Mouse (Mus musculus): Measurements from ENCODE around the gene Vps13d.

The Vps13d gene

DNA sequence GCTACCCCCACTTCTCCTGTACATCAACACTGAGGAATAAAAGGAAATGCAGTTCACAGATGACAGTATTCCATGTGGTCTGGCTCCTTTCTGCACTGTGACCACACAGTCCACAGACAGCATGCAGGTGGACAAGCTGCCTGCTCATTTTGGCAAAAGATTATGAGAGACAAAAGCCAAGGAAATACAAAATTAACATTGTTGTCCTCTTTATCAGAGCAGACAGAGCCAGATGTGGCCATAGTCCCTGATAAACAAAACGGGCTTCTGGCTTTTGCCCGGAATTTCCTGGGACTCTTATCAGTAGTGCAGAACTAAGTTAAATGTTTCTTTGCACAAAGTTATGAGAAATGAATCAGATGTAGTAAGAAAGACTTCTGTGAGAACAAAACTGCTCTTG, 161.4 kb downstream of the Vps13d start:
- DNase-seq = no peak

DNA sequence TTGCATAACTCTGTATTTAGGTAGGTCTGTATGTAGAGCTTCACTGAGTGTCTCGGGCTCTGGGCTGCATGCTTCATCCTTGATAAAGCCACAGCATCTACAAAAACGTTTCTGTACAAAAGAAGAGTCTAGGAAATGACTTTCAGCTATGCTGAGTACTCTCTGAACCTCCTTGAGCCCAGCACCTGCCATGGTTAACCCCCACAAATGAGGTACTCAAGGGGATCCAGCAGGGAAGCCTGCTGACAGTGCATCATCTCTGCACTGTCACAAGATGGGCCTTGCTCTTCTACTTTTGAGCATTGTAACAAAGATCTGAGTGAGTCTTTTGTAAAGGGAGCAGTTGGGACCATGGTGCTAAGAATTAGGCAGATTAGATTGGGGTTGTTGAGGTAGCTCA, 162.2 kb downstream of the Vps13d start:
- DNase-seq = no peak

- no peak for DNase-seq
Observed at GRCm38 (mm10) chr4:145031510-145031909, 163.3 kb downstream of the Vps13d start.

DNA sequence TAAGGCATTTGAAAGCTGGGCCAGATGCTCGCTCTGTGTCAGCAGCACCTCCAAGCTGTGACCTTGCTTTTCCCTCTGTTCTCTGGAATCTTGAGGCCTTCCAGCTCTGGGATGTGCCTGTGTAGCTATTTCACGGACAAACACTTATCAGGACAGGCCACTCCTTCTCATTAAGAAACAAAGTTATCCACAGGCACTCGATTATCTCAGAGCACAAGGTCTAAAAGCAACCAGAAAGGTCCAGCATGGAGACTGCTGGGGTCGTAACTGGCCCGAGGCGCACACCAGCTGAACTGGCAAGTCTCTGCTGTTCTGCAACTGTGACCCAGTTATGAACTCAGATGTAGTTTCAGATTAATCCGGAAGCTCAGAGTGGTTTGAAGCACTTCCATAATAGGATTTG, 168.4 kb downstream of the Vps13d start:
- no peak for DNase-seq

- DNase-seq = peak; percentile 79 to 83
Observed at GRCm38 (mm10) chr4:145025409-145025762, 169.4 kb downstream of the Vps13d start.

DNA sequence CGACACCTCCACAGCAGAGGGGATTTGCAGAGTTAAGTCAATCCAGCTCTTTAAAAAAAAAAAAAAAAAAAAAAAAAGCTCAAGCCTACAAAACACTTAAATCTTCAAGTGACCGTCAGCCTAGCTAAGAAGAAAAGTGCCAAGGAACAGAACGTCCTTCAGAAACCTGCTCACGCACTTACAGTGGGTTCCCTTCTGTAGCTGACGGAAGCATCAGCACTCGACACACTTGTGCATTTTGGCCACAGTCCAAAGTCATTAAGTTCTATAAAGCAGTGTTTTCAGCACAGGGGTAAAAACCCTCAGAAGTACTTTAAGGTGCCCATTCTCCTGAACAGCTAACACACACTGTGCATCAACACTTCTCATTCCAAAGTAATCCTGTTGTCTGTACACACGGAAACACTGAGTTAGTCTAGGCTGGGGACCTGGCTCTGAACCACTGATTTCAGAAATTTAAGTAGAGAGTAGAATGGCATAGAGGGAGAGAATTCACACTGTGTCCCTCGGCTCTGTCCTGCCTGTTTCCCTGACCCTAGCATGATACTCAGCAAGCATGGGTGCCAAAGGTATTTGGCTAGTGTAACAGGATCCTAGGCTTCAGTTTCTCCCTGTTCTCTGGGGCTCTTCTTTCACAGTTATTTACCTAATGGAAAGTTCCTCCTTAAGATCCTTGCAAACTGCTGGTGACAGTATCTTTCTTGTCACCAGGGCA, 170.0 kb downstream of the Vps13d start:
- DNase-seq = peak; percentile 11 to 25

- DNase-seq = peak in 1 of 2 experiments; percentile 39
Observed at GRCm38 (mm10) chr4:145023911-145024310, 170.9 kb downstream of the Vps13d start.

DNA sequence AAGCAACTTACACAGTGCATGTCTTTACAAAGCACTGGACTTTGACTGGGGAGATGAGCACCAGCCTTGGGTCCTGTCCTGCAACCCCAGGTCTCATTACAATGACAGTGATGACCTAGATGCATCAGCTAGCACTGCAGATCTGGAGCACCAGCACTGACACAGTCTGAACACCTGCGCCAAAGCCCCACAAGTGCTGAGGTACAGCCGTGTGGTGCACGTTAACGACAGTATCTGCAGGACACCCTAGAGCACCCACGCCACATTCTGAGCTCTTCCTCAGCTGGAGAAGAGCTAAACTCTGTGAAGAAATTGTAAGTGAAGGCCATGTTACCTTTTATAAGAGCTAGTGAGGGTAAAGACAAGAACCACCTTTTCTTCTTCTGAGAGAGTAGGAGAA, 172.0 kb downstream of the Vps13d start:
- DNase-seq = no peak

- no peak for DNase-seq
Observed at GRCm38 (mm10) chr4:145022211-145022610, 172.6 kb downstream of the Vps13d start.

GRCm38 (mm10) chr4:145020383-145020782, 174.4 kb downstream of the Vps13d start:
- DNase-seq = no peak

- no peak for DNase-seq
Observed at GRCm38 (mm10) chr4:145019121-145019714, 175.6 kb downstream of the Vps13d start.

DNA sequence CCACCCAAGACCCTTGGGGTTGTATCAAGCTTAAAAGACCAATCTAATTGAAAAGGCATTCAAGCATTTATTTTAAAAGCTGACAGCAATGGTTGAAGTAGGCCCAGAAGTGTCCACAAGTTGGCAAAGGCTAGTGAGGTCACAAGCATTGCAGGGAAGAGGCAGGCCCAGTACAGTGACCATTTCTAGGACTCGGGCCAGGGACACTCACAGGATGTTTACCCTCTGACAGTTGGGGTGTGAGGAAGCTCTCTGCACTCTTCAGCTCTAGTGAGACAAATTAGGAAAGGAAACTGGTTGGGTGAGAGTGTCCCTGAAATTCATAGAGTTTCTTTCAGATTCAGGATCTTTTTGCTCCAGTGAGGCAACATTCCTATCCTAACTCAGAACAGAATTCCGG, 177.1 kb downstream of the Vps13d start:
- peak in 1 of 2 experiments; percentile 50 for DNase-seq

DNA sequence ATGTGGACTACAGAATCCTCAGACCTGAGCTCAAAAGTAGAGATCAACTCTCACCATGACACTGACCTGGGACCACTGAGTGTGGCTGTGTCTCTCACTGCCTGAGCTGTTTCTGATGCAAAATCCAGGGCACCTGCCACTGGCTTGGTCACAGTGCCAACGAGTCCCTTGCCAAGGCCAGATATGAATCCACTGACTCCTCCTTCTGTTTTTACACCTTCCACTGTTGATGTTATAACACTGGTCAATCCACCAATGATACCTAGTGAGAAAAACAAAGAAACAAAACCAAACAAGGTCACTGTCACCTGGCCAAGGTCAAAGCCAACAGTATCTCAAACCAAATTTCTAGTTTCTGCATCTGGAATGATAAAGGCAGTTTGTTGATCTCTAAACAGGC, 178.1 kb downstream of the Vps13d start:
- peak in 1 of 2 experiments; percentile 15 for DNase-seq

- no peak for DNase-seq
Observed at GRCm38 (mm10) chr4:145014632-145014960, 180.2 kb downstream of the Vps13d start.

- DNase-seq = no peak
Observed at GRCm38 (mm10) chr4:145013760-145014631, 180.8 kb downstream of the Vps13d start.

GRCm38 (mm10) chr4:145013187-145013586, 181.6 kb downstream of the Vps13d start:
- peak; percentile 47 to 66 for DNase-seq

DNA sequence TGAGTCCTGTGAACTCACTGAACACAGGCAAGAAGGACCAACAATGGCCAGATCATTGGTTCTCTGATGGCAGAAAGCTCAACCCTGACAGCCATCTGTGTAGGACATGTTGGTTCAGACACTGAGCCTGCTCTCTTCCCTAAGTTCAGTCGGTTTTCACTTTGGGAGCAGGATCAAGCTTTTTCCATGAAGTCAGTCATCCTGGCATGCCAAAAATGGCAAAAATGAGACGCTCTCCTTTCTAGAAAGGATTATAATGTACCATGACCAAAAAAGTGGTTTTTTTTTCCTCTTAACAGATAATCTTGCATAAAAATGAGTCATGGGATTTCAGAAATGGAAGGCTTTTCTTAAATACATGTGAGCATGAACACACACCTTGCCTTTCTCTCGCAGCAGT, 183.6 kb downstream of the Vps13d start:
- no peak for DNase-seq

- no peak for DNase-seq
Observed at GRCm38 (mm10) chr4:145009934-145010333, 184.9 kb downstream of the Vps13d start.

DNA sequence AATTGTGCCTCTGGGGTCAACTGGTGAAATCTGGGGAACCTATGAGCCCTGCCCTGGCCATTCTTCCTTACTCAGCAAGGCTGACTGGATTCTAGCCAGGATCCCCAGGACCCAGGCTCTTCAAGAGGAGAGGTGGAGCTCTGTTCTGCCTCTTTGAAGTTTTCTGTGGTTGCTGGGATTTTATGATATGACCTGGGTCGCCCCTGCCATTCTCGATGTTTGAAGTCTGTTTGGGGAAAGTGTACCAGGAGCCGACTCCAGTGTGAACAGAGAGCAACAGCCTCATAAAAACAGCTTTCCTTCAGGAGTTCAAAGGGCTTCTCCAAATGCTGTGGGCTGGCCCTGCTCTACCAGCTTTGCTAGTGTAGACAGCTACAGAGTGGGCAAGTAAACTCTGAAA, 185.4 kb downstream of the Vps13d start:
- no peak for DNase-seq

DNA sequence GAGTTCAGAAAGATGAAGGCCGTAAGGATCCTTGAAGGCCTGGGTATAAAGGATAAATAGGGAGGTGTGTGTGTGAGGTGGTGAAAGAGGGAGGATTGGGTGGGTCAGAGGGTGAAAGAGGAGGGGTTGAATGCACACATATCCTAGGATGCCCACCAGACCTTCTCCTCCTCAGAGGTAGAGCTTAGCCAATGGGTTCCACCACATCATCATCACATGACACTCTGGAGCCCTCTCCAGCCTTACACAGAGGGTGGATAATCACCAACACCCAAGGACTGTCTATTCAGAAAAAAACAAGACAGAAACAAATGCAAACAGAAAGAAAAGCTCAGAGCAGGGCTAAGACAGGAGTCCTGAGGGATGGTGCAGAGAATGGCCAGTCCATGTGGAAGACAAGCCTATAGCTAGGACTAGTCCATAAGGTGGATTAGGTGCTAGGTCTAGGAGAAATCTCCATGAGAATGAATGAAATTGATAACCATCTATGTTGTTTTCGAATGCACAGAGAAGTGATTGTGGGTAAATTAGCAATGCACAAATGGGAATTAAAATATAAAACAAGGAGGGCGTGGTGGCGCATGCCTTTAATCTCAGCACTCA, 188.8 kb downstream of the Vps13d start:
- no peak for DNase-seq

- peak; percentile 51 to 56 for DNase-seq
Observed at GRCm38 (mm10) chr4:145004176-145004575, 190.6 kb downstream of the Vps13d start.

DNA sequence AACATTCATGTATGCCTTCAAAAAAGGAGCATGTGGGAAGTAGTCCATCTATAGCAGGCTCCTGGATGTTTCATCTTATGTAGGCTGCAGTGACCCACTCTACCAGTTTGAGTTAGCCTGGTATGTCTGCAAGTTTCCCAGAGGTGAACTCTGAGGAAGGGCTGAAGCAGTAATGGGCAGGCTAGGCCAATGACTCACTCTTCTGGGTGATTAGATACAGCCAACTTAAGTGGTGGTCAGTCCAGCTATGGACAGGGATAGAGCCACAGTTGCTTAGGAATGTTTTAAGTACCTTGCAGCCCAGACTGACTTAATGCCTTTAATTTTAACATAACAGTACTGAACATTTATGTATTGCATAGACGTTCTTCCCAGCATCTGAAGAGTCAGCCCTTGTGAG, 192.1 kb downstream of the Vps13d start:
- DNase-seq = no peak

GRCm38 (mm10) chr4:144999903-145000382, 194.9 kb downstream of the Vps13d start:
- DNase-seq = peak in 1 of 2 experiments; percentile 26

All from cerebellum, postnatal 25 days (tissue).